Mouse (Mus musculus) neural tube, embryonic 11.5 days (tissue): ENCODE measurements around the gene Rfc5. TPM values are rescaled to one million over a fixed set of nuclear protein-coding genes. Genes with fewer than 3 reads are reported as not detected.
"Not testable (repeated sequence)": the region's sequence is repeated elsewhere in the genome, so short reads cannot be mapped to it uniquely, and the experiment has no call there.

Experiments
- ATAC-seq: fragments of 200-750 bp; cut with Nextera tagmentation; 2 replicates; pipeline ENCODE4 v1.8.0; 2017; ENCODE audit warnings: moderate number of reproducible peaks, mild to moderate bottlenecking, moderate TSS enrichment, moderate library complexity; ENCODE audit not compliant: insufficient read depth, low FRiP score, low TSS enrichment
- DNase-seq: peaks from one replicate; pipeline ENCODE4 v3.0.0-alpha.2; 2015; ENCODE audit warnings: low spot score
- H3K27ac ChIP-seq: fragments of 300-500 bp; sonication (generic); 2 replicates; pipeline ENCODE4 v1.5.1; 2014; ENCODE audit warnings: low read depth, mild to moderate bottlenecking, low read length
- H3K27me3 ChIP-seq: fragments of 300-500 bp; sonication (generic); 2 replicates; pipeline ENCODE4 v1.6.1; 2014; ENCODE audit warnings: mild to moderate bottlenecking, low read length, mixed read lengths; ENCODE audit not compliant: control insufficient read depth, insufficient read depth
- H3K36me3 ChIP-seq: fragments of 300-500 bp; sonication (generic); 2 replicates; pipeline ENCODE4 v1.6.1; 2014; ENCODE audit warnings: mild to moderate bottlenecking, low read length, moderate library complexity, mixed read lengths; ENCODE audit not compliant: control insufficient read depth, insufficient read depth
- H3K4me1 ChIP-seq: fragments of 300-500 bp; sonication (generic); 2 replicates; pipeline ENCODE4 v1.6.1; 2014; ENCODE audit warnings: low read length, mixed read lengths; ENCODE audit not compliant: control insufficient read depth, insufficient read depth
- H3K4me2 ChIP-seq: fragments of 300-500 bp; sonication (generic); 2 replicates; pipeline ENCODE4 v1.6.1; 2014; ENCODE audit warnings: low read depth, mild to moderate bottlenecking, moderate library complexity
- H3K4me3 ChIP-seq: fragments of 300-500 bp; sonication (generic); 2 replicates; pipeline ENCODE4 v1.5.1; 2014; ENCODE audit warnings: low read depth, low read length
- H3K9ac ChIP-seq: fragments of 300-500 bp; sonication (generic); 2 replicates; pipeline ENCODE4 v1.6.1; 2014; ENCODE audit warnings: mild to moderate bottlenecking, low read length
- H3K9me3 ChIP-seq: fragments of 300-500 bp; sonication (generic); 2 replicates; pipeline ENCODE4 v1.6.1; 2016; ENCODE audit warnings: low read length; ENCODE audit not compliant: control insufficient read depth
- WGBS: fragments of 180-500 bp; shearing (Covaris S2); extraction: QIAGEN DNeasy Blood & Tissue Kit; methylation state at CpG from one replicate; pipeline ENCODE4 v1.1.7; 2014; 5-methylcytosine and 5-hydroxymethylcytosine counted together
- polyA plus RNA-seq: library from polyadenylated mRNA; unstranded; fragments of >200 nt; fragmentation: Nextera tagmentation; extraction: Ambion mirVana; gene quantifications from 2 replicates; pipeline ENCODE4 v1.2.1, GENCODE M21; 2014

Rfc5 gene
- polyA plus RNA-seq, 1 experiment from 2014 or later: 90.2 TPM

DNA sequence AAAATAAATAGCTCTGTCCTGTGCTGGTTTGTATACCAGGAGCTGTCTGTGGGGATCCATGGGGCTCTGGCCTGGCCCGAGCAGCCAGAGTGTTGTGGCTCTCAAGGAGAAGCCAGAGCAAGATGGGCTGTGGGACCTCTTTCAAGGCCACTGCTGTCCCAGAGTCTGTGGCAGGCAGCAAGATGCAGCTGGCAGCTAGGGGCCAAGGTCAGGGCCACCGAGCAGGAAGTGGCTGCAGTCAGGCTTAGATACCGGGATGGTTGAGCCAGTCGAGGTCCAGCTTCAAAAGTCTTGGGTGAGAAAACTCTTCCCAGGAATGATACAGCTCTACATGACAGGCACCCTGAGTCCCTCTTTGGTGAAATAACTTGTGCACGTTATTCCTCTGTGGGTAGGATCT, 41.8 kb downstream of the Rfc5 start:
- Histone ChIP-seq H3K4me1 (no peaks in the 10 kb centered on the region), H3K27ac (no peak overlapping the region), H3K4me2 (no peak overlapping the region), H3K27me3 (no peaks in the 10 kb centered on the region), H3K36me3 (no peaks in the 10 kb centered on the region), H3K9ac (no peak overlapping the region), H3K9me3 (peaks cover 3% of the 10 kb centered on the region; the same call in 1 of the 2 replicates), H3K4me3 (no peak overlapping the region)
- no peak for DNase-seq
- ATAC-seq: no peak
- WGBS: 92% methylated on average over 5 of the region's 5 CpGs

DNA sequence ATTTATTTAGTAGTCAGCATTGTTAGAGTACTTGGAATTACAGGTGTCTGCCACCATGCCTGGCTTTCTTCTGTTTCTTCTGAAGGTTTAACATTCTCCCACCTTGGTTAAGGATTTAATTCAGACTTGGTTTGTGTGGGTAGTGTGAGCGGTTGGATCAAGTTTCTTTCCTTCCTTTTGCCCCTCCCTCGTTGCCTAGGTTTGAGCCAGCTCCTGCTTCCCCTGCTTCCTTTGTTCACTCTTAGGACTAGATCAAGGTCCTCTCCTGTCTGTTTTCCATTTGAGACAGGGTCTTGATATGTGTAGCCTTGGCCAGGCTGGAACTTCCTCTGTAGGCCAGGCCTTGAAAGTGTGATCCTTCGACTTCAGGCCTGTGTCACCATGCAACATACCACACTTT, 42.6 kb downstream of the Rfc5 start:
- H3K36me3 ChIP-seq: no peaks in the 10 kb centered on the region
- H3K4me1 ChIP-seq: no peaks in the 10 kb centered on the region
- peaks cover 3% of the 10 kb centered on the region; the same call in 1 of the 2 replicates for H3K9me3 ChIP-seq
- no peak overlapping the region for H3K4me3 ChIP-seq
- WGBS: 65% methylated on average over 3 of the region's 3 CpGs
- DNase-seq (no peak), ATAC-seq (no peak)
- no peak overlapping the region for H3K9ac ChIP-seq
- no peak overlapping the region for H3K27ac ChIP-seq
- H3K27me3 ChIP-seq: no peaks in the 10 kb centered on the region
- no peak overlapping the region for H3K4me2 ChIP-seq

DNA sequence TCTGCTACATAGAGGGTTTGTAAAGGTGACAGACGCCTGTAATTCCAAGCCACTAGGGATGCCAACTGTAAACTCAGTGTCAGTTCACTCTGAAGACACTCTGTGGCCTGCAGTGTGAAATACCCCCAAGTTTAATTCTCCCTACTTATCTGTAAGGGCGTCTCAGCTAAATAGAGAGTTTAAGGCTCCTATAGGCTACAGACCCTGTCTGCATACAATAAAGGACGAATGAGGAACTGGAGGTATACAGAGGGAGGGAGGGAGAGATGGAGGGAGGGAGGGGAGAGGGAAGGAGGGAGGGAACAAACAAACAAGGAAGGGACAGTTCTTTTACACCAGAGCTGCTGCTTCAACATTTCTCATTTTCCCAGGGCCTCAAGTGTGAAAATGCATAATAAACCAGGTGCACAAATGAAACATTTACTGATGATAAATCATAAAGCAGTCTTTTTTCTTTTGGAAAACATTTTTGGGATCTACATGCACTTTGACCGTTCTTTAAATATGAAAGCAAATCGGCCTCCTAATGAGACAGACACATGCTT, 43.3 kb downstream of the Rfc5 start:
- Histone ChIP-seq H3K9ac (no peak overlapping the region), H3K36me3 (no peaks in the 10 kb centered on the region), H3K4me2 (no peak overlapping the region), H3K4me3 (no peak overlapping the region), H3K27ac (no peak overlapping the region), H3K4me1 (no peaks in the 10 kb centered on the region), H3K27me3 (no peaks in the 10 kb centered on the region), H3K9me3 (peaks cover 3% of the 10 kb centered on the region; the same call in 1 of the 2 replicates)
- ATAC-seq (no peak), DNase-seq (no peak)
- 81% methylated on average over 5 of the region's 5 CpGs for WGBS

DNA sequence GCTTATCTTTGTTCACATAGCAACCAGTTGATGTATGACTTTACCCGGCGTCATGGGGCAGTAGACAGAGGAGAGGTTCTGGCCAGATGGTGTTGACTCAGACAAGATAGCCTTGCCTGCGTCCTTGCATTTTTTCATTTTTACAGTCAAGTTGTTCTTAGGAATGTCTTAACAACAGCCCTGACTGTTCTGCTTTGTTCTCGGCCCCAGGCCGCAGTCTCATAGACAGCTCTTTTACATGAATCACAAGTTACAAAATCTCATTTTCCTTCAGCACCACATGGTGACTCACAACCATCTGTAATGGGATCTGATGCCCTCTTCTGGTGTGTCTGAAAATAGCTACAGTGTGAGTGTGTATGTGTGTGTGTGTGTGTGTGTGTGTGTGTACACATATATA, 44.4 kb downstream of the Rfc5 start:
- not testable (repeated sequence) for H3K27ac ChIP-seq, H3K4me1 ChIP-seq, H3K4me3 ChIP-seq, DNase-seq, H3K36me3 ChIP-seq, ATAC-seq, H3K4me2 ChIP-seq, H3K27me3 ChIP-seq, H3K9me3 ChIP-seq, H3K9ac ChIP-seq
- WGBS: 84% methylated on average over 5 of the region's 5 CpGs

DNA sequence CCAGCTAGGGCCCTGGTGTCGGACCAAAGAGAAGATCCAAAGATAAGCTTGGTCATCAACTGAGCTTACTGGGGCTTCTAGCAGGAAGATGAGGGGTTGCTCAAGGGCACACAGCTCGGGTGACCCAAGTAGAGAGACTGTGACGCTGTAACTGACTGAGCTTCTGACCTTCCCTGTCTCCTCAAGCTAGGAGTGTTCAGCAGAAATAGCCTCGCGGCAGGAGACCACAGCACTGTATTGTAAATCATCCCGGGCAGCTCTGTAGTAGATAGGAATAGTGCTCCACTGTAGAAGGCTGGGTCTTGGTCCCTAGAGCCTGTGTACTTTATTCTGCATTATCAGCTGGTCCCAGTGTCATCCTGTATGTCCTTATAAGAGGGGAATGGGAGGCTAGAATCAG, 47.0 kb downstream of the Rfc5 start:
- Histone ChIP-seq H3K4me2 (no peak overlapping the region), H3K9me3 (no peaks in the 10 kb centered on the region), H3K4me1 (no peaks in the 10 kb centered on the region), H3K27ac (no peak overlapping the region), H3K36me3 (no peaks in the 10 kb centered on the region), H3K9ac (no peak overlapping the region), H3K4me3 (no peak overlapping the region), H3K27me3 (no peaks in the 10 kb centered on the region)
- DNase-seq: no peak
- no peak for ATAC-seq
- WGBS: 86% methylated on average over 6 of the region's 6 CpGs

DNA sequence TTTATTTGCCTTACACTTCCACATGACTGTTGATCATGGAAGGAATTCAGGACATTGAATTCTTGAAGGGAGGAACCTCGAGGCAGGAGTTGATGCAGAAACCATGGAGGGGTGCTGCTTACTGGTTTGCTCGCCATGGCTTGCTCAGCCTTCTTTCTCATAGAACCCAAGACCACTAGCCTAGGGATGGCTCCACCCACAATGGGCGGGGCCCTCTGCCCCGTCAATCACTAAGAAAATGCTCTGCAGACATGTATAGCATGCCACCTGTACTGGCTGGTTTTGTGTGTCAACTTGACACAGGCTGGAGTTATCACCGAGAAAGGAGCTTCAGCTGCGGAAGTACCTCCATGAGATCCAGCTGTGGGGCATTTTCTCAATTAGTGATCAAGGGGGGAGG, 48.8 kb downstream of the Rfc5 start:
- no peak overlapping the region for H3K9ac ChIP-seq
- WGBS: 85% methylated on average over 6 of the region's 6 CpGs

DNA sequence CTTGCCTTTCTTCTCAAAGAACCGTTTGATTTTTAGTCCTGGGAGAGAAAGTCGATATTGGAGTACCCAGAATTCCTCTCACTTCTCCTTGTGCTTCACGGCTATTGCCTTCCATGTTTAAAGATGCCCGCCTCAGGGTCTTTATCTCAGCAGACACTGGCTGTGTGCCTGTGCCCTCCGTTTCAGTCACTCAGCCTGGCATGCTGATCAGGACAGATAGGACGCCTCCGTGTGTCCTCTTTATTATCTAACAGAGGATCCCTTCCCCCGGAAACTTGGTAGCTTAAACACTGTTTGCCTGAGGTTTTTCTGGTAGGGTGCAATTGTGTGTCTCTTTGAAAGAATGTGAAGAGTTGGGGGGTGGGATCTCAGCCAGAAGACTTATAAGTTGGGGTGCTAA, 50.3 kb downstream of the Rfc5 start:
- Histone ChIP-seq H3K27ac (no peak overlapping the region), H3K27me3 (no peaks in the 10 kb centered on the region), H3K4me1 (no peaks in the 10 kb centered on the region), H3K9ac (no peak overlapping the region), H3K4me3 (no peak overlapping the region), H3K9me3 (no peaks in the 10 kb centered on the region), H3K4me2 (no peak overlapping the region), H3K36me3 (no peaks in the 10 kb centered on the region)
- ATAC-seq (no peak), DNase-seq (no peak)
- WGBS: 85% methylated on average over 8 of the region's 8 CpGs

More for the DNA sequence above, 48.8 kb downstream of the Rfc5 start:
- Histone ChIP-seq H3K4me2 (no peak overlapping the region), H3K27me3 (no peaks in the 10 kb centered on the region), H3K9me3 (no peaks in the 10 kb centered on the region), H3K27ac (no peak overlapping the region), H3K36me3 (no peaks in the 10 kb centered on the region), H3K4me3 (no peak overlapping the region), H3K4me1 (no peaks in the 10 kb centered on the region)
- DNase-seq: no peak
- no peak for ATAC-seq

DNA sequence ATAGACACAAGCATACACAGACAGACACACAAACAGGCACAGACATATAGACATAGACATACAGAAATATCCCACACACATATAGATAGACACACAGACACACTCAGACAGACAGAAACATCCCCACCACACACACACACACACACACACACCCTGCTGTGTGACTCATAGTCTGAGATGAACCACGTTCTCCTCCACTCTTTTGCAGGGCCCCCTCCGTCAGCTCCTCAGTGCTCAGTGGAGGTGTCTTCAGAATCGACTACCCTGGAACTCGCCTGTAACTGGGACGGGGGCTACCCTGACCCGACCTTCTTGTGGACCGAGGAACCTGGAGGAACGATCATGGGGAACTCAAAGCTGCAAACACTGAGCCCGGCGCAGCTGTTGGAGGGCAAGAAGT, 50.8 kb downstream of the Rfc5 start:
- ATAC-seq: no peak
- Histone ChIP-seq H3K27ac (no peak overlapping the region), H3K4me1 (no peaks in the 10 kb centered on the region), H3K4me2 (no peak overlapping the region), H3K9ac (no peak overlapping the region), H3K27me3 (no peaks in the 10 kb centered on the region), H3K36me3 (no peaks in the 10 kb centered on the region), H3K9me3 (no peaks in the 10 kb centered on the region), H3K4me3 (no peak overlapping the region)
- no peak for DNase-seq
- 90% methylated on average over 10 of the region's 10 CpGs for WGBS

DNA sequence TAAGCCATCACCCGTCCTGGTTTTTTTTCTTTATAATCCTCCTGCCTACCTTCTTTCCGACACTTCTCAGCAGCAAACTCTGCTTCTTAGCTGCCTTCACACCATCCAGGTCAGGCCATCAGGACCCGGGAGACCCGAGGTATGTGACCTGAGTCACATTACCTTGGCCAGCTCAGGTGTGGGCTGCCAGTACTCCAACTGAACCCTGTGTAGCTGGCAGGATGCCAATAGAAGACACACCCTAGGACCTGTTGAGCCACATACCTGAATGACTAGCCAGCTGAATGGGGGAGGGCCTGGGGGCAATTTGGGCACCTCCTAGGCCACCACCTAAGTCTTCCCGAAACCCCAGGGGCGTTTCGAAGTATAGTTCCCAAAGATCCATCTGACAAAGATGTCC, 58.4 kb downstream of the Rfc5 start:
- Histone ChIP-seq H3K27me3 (no peaks in the 10 kb centered on the region), H3K9ac (no peak overlapping the region), H3K9me3 (no peaks in the 10 kb centered on the region), H3K36me3 (no peaks in the 10 kb centered on the region), H3K4me2 (no peak overlapping the region), H3K4me1 (no peaks in the 10 kb centered on the region), H3K4me3 (no peak overlapping the region), H3K27ac (no peak overlapping the region)
- DNase-seq (no peak), ATAC-seq (no peak)
- 86% methylated on average over 7 of the region's 7 CpGs for WGBS
